Mouse (Mus musculus) erythroblast, embryonic 14.5 days (primary cell): Measurements from ENCODE around the gene Olfr763.

Experiments used
- GATA1 ChIP-seq: IDR thresholded peaks from 2 replicates; pipeline ENCODE4 v1.6.1; 2012; ENCODE audit warnings: low read length, inconsistent platforms, mixed read lengths
- TAL1 ChIP-seq: IDR thresholded peaks from 3 replicates; pipeline ENCODE4 v1.6.1; 2012; ENCODE audit warnings: low read length, inconsistent platforms, mixed read lengths

- TF ChIP-seq TAL1 (no peak), GATA1 (no peak)
Measured at GRCm38 (mm10) chr10:128965871-128966270, 44.7 kb upstream of the Olfr763 start.
